Comparison of ENCODE assay signal across 8 mouse cellular contexts in the genomic region with DNA sequence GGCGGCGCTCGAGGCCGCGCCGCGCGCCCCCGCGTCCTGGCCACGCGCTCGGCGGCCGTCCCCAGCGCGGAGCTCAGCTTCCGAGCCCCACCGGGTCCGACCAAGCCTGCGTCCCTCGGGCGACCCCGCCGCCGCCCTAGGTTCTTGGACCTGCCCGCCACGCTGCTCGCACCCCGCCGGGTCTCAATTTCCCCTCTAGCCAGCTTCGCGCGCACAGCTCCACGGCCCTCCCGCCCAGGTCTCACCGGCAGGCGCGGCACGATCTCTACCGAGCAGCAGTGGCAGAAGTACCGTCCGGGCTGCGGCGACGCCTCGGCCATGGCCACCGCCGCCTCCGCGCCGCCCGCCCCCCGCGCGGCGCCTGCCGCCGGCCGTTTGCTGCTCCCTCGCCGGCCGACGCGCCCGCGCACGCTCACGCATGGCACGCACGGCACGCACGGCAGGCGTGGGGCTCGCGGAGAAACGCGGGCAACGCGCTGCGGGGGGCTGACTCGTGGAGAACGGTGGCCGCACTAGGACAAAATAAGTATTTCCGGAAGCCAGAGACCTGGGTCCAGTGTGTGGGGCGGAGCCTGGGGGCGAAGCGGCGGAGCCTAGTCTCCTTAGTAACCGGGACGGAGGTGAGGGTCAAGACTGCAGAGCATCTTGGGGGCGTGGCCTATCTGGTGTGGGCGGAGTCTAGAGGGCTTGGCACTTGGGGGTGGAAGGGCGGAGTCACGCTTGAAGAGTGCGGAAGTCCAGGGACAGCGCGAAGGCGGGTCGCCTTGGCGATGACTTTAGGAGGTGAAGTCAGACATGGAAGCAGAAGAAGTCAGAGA. TPM values are rescaled to one million over a fixed set of nuclear protein-coding genes. Genes with fewer than 3 reads are reported as not detected.
DNase-seq lines count a peak whose midpoint lies in the region; ATAC-seq lines count a peak whose summit lies in the region.

Gene Rnf126, minus strand, starts transcription at position 445 of the 818 bp plus-strand sequence.

- no peaks in the 10 kb centered on the region for H3K27me3 ChIP-seq in hindbrain, embryonic 11.5 days (ENCODE audit: control insufficient read depth, insufficient read depth, low read length)

- ATAC-seq in hindbrain, embryonic 11.5 days (ENCODE audit: low FRiP score): peak; percentile 94

- peak within 1 kb of the TSS; percentile 92 for H3K27ac ChIP-seq in hindbrain, embryonic 11.5 days (ENCODE audit: low read depth, low read length)

- no peaks in the 10 kb centered on the region for H3K9me3 ChIP-seq in hindbrain, embryonic 11.5 days (ENCODE audit: control insufficient read depth, low read length)

- H3K4me2 ChIP-seq in hindbrain, embryonic 11.5 days (replicated peaks; ENCODE audit: low read depth, low read length): peak within 1 kb of the TSS; percentile 75

- under 1% methylated on average over 91 of the region's 101 CpGs for WGBS in hindbrain, embryonic 11.5 days

- H3K4me1 ChIP-seq in hindbrain, embryonic 11.5 days (replicated peaks; ENCODE audit: control insufficient read depth, insufficient read depth, low read length): peaks cover 12% of the 10 kb centered on the region

- H3K9ac ChIP-seq in hindbrain, embryonic 11.5 days (ENCODE audit: low read depth, low read length): peak within 1 kb of the TSS; percentile 96

- H3K4me3 ChIP-seq in hindbrain, embryonic 11.5 days (ENCODE audit: low read depth, low read length): peak within 1 kb of the TSS; percentile 91

- DNase-seq in Muller cell, postnatal 12 days (ENCODE audit: inconsistent ontology term): peak; percentile 100
- DNase-seq in cerebellum, adult 9-11 months: peak; percentile 99
- DNase-seq in frontal cortex, adult 2 months (ENCODE audit: extremely low spot score in 1 of 2, low spot score in 1 of 2): peak; percentile 98 to 99
- peak; percentile 100 for DNase-seq in hindbrain, embryonic 11.5 days (ENCODE audit: low spot score)
- peak; percentile 99 for DNase-seq in layer of hippocampus, postnatal 10 days (ENCODE audit: low spot score in 2 of 2)
- DNase-seq in lung, postnatal 10 days: peak; percentile 100
- peak; percentile 99 for DNase-seq in ovary, postnatal 36 days (ENCODE audit: low spot score)
- peak; percentile 100 for DNase-seq in thymus, postnatal 25 days

- no peaks in the 10 kb centered on the region for H3K36me3 ChIP-seq in hindbrain, embryonic 11.5 days (ENCODE audit: control insufficient read depth, insufficient read depth, low read length)

RNA-seq across cellular contexts. Expression of gene Rnf126, which starts in this region (rescaled TPM):
- polyA plus RNA-seq in frontal cortex, adult 2 months (2012; rRNA removed): 140 and 166 TPM in 2 replicates
- polyA plus RNA-seq in hindbrain, embryonic 11.5 days (2014; fragmentation: Nextera tagmentation; extraction: Ambion mirVana): 79.4 and 80.5 TPM in 2 replicates
- 10 to 100 TPM; 90.8 to 97.7 TPM for total RNA-seq in layer of hippocampus, postnatal 10 days (2021)

Comparison
In these comparisons a context has a peak if more than half of its experiments do, and no peak if none do; other contexts are left out.
1. Peak in every context shown above with its lines: DNase-seq, ATAC-seq, H3K4me3 ChIP-seq and H3K27ac ChIP-seq.